Mouse (Mus musculus): Measurements from ENCODE around the gene Sypl. TPM values are rescaled to one million over a fixed set of nuclear protein-coding genes. Genes with fewer than 3 reads are reported as not detected.

Gene Sypl
- polyA plus RNA-seq, 1 experiment from 2014 or later = 38.7 TPM

- H3K27me3 ChIP-seq (ENCODE audit: control insufficient read depth, insufficient read depth, low read length) = no peaks in the 10 kb centered on the region
- H3K9ac ChIP-seq (replicated peaks; ENCODE audit: low read depth, low read length) = no peak overlapping the region
- H3K4me1 ChIP-seq (ENCODE audit: control insufficient read depth, insufficient read depth, low read length) = no peaks in the 10 kb centered on the region
- H3K4me2 ChIP-seq (ENCODE audit: low read depth, low read length) = no peak overlapping the region
- no peaks in the 10 kb centered on the region for H3K36me3 ChIP-seq (ENCODE audit: control insufficient read depth, insufficient read depth, low read length)
- no peak overlapping the region for H3K27ac ChIP-seq (ENCODE audit: low read depth, low read length)
- no peaks in the 10 kb centered on the region for H3K9me3 ChIP-seq (ENCODE audit: control insufficient read depth, low read length)
- WGBS = 76% methylated on average over 4 of the region's 4 CpGs
- no peak overlapping the region for H3K4me3 ChIP-seq (ENCODE audit: low read depth, low read length)
- ATAC-seq (ENCODE audit: low read depth) = no peak
Observed at GRCm38 (mm10) chr12:33018601-33019000, 64.9 kb downstream of the Sypl start.

GRCm38 (mm10) chr12:33020011-33020410 is 66.3 kb downstream of the Sypl start:
- ATAC-seq (ENCODE audit: low read depth) = no peak
- WGBS = 87% methylated on average over 6 of the region's 6 CpGs
- Histone ChIP-seq H3K4me2 (ENCODE audit: low read depth, low read length) (no peak overlapping the region), H3K9me3 (ENCODE audit: control insufficient read depth, low read length) (no peaks in the 10 kb centered on the region), H3K27me3 (ENCODE audit: control insufficient read depth, insufficient read depth, low read length) (no peaks in the 10 kb centered on the region), H3K4me1 (ENCODE audit: control insufficient read depth, insufficient read depth, low read length) (no peaks in the 10 kb centered on the region), H3K9ac (replicated peaks; ENCODE audit: low read depth, low read length) (no peak overlapping the region), H3K4me3 (ENCODE audit: low read depth, low read length) (no peak overlapping the region), H3K27ac (ENCODE audit: low read depth, low read length) (no peak overlapping the region), H3K36me3 (ENCODE audit: control insufficient read depth, insufficient read depth, low read length) (no peaks in the 10 kb centered on the region)

- ATAC-seq (ENCODE audit: low read depth) = no peak
- H3K9ac ChIP-seq (replicated peaks; ENCODE audit: low read depth, low read length) = no peak overlapping the region
- H3K9me3 ChIP-seq (ENCODE audit: control insufficient read depth, low read length) = no peaks in the 10 kb centered on the region
- no peak overlapping the region for H3K4me2 ChIP-seq (ENCODE audit: low read depth, low read length)
- H3K27me3 ChIP-seq (ENCODE audit: control insufficient read depth, insufficient read depth, low read length) = no peaks in the 10 kb centered on the region
- H3K4me3 ChIP-seq (ENCODE audit: low read depth, low read length) = no peak overlapping the region
- no peak overlapping the region for H3K27ac ChIP-seq (ENCODE audit: low read depth, low read length)
- H3K36me3 ChIP-seq (ENCODE audit: control insufficient read depth, insufficient read depth, low read length) = no peaks in the 10 kb centered on the region
- 88% methylated on average over 9 of the region's 9 CpGs for WGBS
- H3K4me1 ChIP-seq (ENCODE audit: control insufficient read depth, insufficient read depth, low read length) = no peaks in the 10 kb centered on the region
Observed at GRCm38 (mm10) chr12:33021140-33021539, 67.4 kb downstream of the Sypl start.

- Histone ChIP-seq H3K9me3 (ENCODE audit: control insufficient read depth, low read length) (no peaks in the 10 kb centered on the region), H3K4me1 (ENCODE audit: control insufficient read depth, insufficient read depth, low read length) (no peaks in the 10 kb centered on the region), H3K9ac (replicated peaks; ENCODE audit: low read depth, low read length) (no peak overlapping the region), H3K36me3 (ENCODE audit: control insufficient read depth, insufficient read depth, low read length) (no peaks in the 10 kb centered on the region), H3K27ac (ENCODE audit: low read depth, low read length) (no peak overlapping the region), H3K27me3 (ENCODE audit: control insufficient read depth, insufficient read depth, low read length) (no peaks in the 10 kb centered on the region), H3K4me3 (ENCODE audit: low read depth, low read length) (no peak overlapping the region), H3K4me2 (ENCODE audit: low read depth, low read length) (no peak overlapping the region)
- ATAC-seq (ENCODE audit: low read depth) = no peak
- 93% methylated on average over 4 of the region's 4 CpGs for WGBS
Observed at GRCm38 (mm10) chr12:33021751-33022150, 68.1 kb downstream of the Sypl start.

DNA sequence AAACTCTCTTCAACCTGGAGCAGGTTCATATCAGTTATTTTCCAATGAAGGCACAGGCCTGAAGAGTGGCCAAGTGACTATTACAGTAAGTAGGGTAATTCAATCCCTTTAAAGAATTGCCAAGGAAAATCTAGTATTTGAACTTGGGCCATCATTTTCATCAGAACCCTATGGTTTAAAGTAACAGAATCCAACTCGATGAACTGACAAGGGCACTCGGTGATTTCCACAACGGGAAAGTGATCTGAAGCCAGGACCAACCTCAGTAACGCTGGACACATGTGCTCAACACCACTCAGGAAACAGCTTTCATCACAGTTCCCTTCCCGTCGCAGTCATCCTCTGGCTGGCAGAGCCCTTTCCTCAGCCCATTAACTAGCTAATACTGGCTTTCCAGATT is 70.8 kb downstream of the Sypl start:
- WGBS = 80% methylated on average over 6 of the region's 6 CpGs
- H3K36me3 ChIP-seq (ENCODE audit: control insufficient read depth, insufficient read depth, low read length) = no peaks in the 10 kb centered on the region

GRCm38 (mm10) chr12:33027093-33027492 is 73.4 kb downstream of the Sypl start:
- no peak overlapping the region for H3K4me2 ChIP-seq (ENCODE audit: low read depth, low read length)
- peak; percentile 79 for ATAC-seq (ENCODE audit: low read depth)
- no peaks in the 10 kb centered on the region for H3K27me3 ChIP-seq (ENCODE audit: control insufficient read depth, insufficient read depth, low read length)
- H3K4me3 ChIP-seq (ENCODE audit: low read depth, low read length) = no peak overlapping the region
- no peaks in the 10 kb centered on the region for H3K9me3 ChIP-seq (ENCODE audit: control insufficient read depth, low read length)
- WGBS = 4% methylated on average over 10 of the region's 10 CpGs
- H3K36me3 ChIP-seq (ENCODE audit: control insufficient read depth, insufficient read depth, low read length) = no peaks in the 10 kb centered on the region
- no peak overlapping the region for H3K9ac ChIP-seq (replicated peaks; ENCODE audit: low read depth, low read length)
- H3K27ac ChIP-seq (ENCODE audit: low read depth, low read length) = no peak overlapping the region
- peaks cover 6% of the 10 kb centered on the region; the same call in 1 of the 2 replicates for H3K4me1 ChIP-seq (ENCODE audit: control insufficient read depth, insufficient read depth, low read length)

More for the DNA sequence above, 70.8 kb downstream of the Sypl start:
- no peak overlapping the region for H3K27ac ChIP-seq (ENCODE audit: low read depth, low read length)
- H3K4me1 ChIP-seq (ENCODE audit: control insufficient read depth, insufficient read depth, low read length) = no peaks in the 10 kb centered on the region; the same call in 1 of the 2 replicates
- H3K9me3 ChIP-seq (ENCODE audit: control insufficient read depth, low read length) = no peaks in the 10 kb centered on the region
- ATAC-seq (ENCODE audit: low read depth) = no peak
- no peak overlapping the region for H3K4me2 ChIP-seq (ENCODE audit: low read depth, low read length)
- no peak overlapping the region for H3K9ac ChIP-seq (replicated peaks; ENCODE audit: low read depth, low read length)
- H3K27me3 ChIP-seq (ENCODE audit: control insufficient read depth, insufficient read depth, low read length) = no peaks in the 10 kb centered on the region
- no peak overlapping the region for H3K4me3 ChIP-seq (ENCODE audit: low read depth, low read length)

- 56% methylated on average over 10 of the region's 10 CpGs for whole genome bisulfite sequencing
- Histone ChIP-seq H3K36me3 (ENCODE audit: control insufficient read depth, insufficient read depth, low read length) (no peaks in the 10 kb centered on the region), H3K27ac (ENCODE audit: low read depth, low read length) (no peak overlapping the region), H3K4me3 (ENCODE audit: low read depth, low read length) (no peak overlapping the region), H3K27me3 (ENCODE audit: control insufficient read depth, insufficient read depth, low read length) (no peaks in the 10 kb centered on the region), H3K4me2 (ENCODE audit: low read depth, low read length) (no peak overlapping the region), H3K4me1 (ENCODE audit: control insufficient read depth, insufficient read depth, low read length) (peaks cover 8% of the 10 kb centered on the region; the same call in 1 of the 2 replicates), H3K9ac (replicated peaks; ENCODE audit: low read depth, low read length) (no peak overlapping the region), H3K9me3 (ENCODE audit: control insufficient read depth, low read length) (no peaks in the 10 kb centered on the region)
- ATAC-seq (ENCODE audit: low read depth) = no peak
Observed at GRCm38 (mm10) chr12:33028109-33028691, 74.5 kb downstream of the Sypl start.

DNA sequence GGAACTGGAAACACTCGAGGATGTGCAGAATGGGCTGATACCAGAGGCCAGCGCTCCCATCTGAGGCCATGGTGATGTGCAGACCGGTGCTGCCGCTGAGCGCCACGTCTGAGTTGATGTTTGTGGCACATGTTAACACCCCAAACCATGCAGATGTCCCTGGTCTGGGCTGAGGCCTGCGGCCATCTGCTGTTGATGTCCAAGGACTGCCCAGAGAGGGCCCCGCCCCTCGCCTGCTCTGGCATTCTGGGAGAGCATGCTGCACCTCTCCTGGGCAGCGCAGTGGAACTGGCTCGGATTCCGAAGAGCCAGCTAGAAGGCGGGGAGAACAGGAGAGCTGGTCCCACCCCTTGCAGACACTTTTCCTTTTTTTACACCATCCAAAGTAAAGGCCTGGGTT is 75.0 kb downstream of the Sypl start:
- Histone ChIP-seq H3K36me3 (ENCODE audit: control insufficient read depth, insufficient read depth, low read length) (no peaks in the 10 kb centered on the region), H3K9ac (replicated peaks; ENCODE audit: low read depth, low read length) (no peak overlapping the region), H3K4me3 (ENCODE audit: low read depth, low read length) (no peak overlapping the region), H3K4me2 (ENCODE audit: low read depth, low read length) (no peak overlapping the region), H3K9me3 (ENCODE audit: control insufficient read depth, low read length) (no peaks in the 10 kb centered on the region), H3K4me1 (ENCODE audit: control insufficient read depth, insufficient read depth, low read length) (peaks cover 13% of the 10 kb centered on the region; the same call in 1 of the 2 replicates), H3K27ac (ENCODE audit: low read depth, low read length) (no peak overlapping the region), H3K27me3 (ENCODE audit: control insufficient read depth, insufficient read depth, low read length) (no peaks in the 10 kb centered on the region)
- WGBS = 54% methylated on average over 13 of the region's 13 CpGs
- no peak for ATAC-seq (ENCODE audit: low read depth)

Measured in neural tube, embryonic 14.5 days (tissue).